Mouse (Mus musculus) heart, adult 2 months (tissue): ENCODE measurements around the gene Tnfsfm13.
"Not testable (repeated sequence)": the region's sequence is repeated elsewhere in the genome, so short reads cannot be mapped to it uniquely, and the experiment has no call there.

Source experiments
- CTCF ChIP-seq: fragments of 200-600 bp; IDR thresholded peaks from 2 replicates; pipeline ENCODE4 v1.8.1; 2022; ENCODE audit warnings: antibody characterized with exemption, mild to moderate bottlenecking, moderate library complexity
- EP300 ChIP-seq: fragments of 200-500 bp; IDR thresholded peaks from 2 replicates; pipeline ENCODE4 v1.6.1; 2011; ENCODE audit warnings: low read depth, low read length, control low read depth; ENCODE audit not compliant: insufficient read depth
- POLR2A ChIP-seq: fragments of 200-500 bp; IDR thresholded peaks from 2 replicates; pipeline ENCODE4 v1.6.1; 2011; ENCODE audit warnings: mild to moderate bottlenecking, low read depth, low read length, control low read depth; ENCODE audit not compliant: insufficient read depth

DNA sequence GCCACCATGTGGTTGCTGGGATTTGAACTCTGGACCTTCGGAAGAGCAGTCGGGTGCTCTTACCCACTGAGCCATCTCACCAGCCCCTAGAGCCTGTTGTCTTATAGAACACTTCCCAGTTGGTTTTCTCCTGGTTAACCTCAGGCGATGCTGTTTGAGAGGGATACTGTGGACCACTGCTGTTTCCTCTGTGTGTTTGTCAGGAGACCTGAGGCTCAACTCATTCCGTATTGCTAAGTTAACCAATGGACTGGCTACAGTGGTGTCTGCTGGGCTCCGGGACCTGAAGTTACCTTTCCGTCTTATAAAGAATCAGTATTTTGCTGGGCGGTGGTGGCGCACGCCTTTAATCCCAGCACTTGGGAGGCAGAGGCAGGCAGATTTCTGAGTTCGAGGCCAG is 7.0 kb upstream of the Tnfsfm13 start:
- not testable (repeated sequence) for TF ChIP-seq CTCF, POLR2A, EP300
